Mouse (Mus musculus) stomach, embryonic 16.5 days (tissue): ENCODE results near the gene Psmf1. TPM values are rescaled to one million over a fixed set of nuclear protein-coding genes. Genes with fewer than 3 reads are reported as not detected.

Experiments
- ATAC-seq: fragments of 200-750 bp; cut with Nextera tagmentation; 2 replicates; pipeline ENCODE4 v1.8.0; 2017; ENCODE audit warnings: moderate number of reproducible peaks, moderate TSS enrichment; ENCODE audit not compliant: insufficient read depth, low FRiP score
- H3K27ac ChIP-seq: fragments of 300-500 bp; sonication (generic); 2 replicates; pipeline ENCODE4 v1.5.1; 2014; ENCODE audit warnings: low read length
- H3K27me3 ChIP-seq: fragments of 300-500 bp; sonication (generic); 2 replicates; pipeline ENCODE4 v1.6.1; 2014; ENCODE audit warnings: low read length, control low read depth, mixed read lengths; ENCODE audit not compliant: control insufficient read depth, insufficient read depth
- H3K36me3 ChIP-seq: fragments of 300-500 bp; sonication (generic); 2 replicates; pipeline ENCODE4 v1.6.1; 2014; ENCODE audit warnings: low read length; ENCODE audit not compliant: control insufficient read depth, insufficient read depth
- H3K4me1 ChIP-seq: fragments of 300-500 bp; sonication (generic); 2 replicates; pipeline ENCODE4 v1.6.1; 2014; ENCODE audit warnings: low read length, control low read depth, mixed read lengths; ENCODE audit not compliant: control insufficient read depth, insufficient read depth
- H3K4me2 ChIP-seq: fragments of 300-500 bp; sonication (generic); 2 replicates; pipeline ENCODE4 v1.6.1; 2014; ENCODE audit warnings: low read depth, low read length, mixed read lengths
- H3K4me3 ChIP-seq: fragments of 300-500 bp; sonication (generic); replicated peaks from 2 replicates; pipeline ENCODE4 v1.5.1; 2014; ENCODE audit warnings: mild to moderate bottlenecking, low read length
- H3K9ac ChIP-seq: fragments of 300-500 bp; sonication (generic); 2 replicates; pipeline ENCODE4 v1.6.1; 2014; ENCODE audit warnings: low read length
- H3K9me3 ChIP-seq: fragments of 300-500 bp; sonication (generic); replicated peaks from 2 replicates; pipeline ENCODE4 v1.6.1; 2016; ENCODE audit warnings: low read length, control low read depth; ENCODE audit not compliant: control insufficient read depth
- WGBS: fragments of 180-500 bp; shearing (Covaris S2); extraction: QIAGEN DNeasy Blood & Tissue Kit; methylation state at CpG from one replicate; pipeline ENCODE4 v1.1.7; 2014; 5-methylcytosine and 5-hydroxymethylcytosine counted together
- polyA plus RNA-seq: library from polyadenylated mRNA; unstranded; fragments of >200 nt; fragmentation: Nextera tagmentation; extraction: Ambion mirVana; gene quantifications from 2 replicates; pipeline ENCODE4 v1.2.1, GENCODE M21; 2015

The Psmf1 gene
- polyA plus RNA-seq = 41.4 and 42.0 TPM in 2 replicates

GRCm38 (mm10) chr2:151743845-151744244 is at the start of gene Psmf1:
Psmf1 (minus strand) TSS chr2:151744186.
- H3K27ac ChIP-seq = no peak within 1 kb of the TSS
- no peak within 1 kb of the TSS for H3K9ac ChIP-seq
- H3K4me3 ChIP-seq = no peak within 1 kb of the TSS
- no peak for ATAC-seq
- peaks cover 14% of the 10 kb centered on the region for H3K4me1 ChIP-seq
- H3K36me3 ChIP-seq = no peaks in the 10 kb centered on the region
- no peaks in the 10 kb centered on the region for H3K9me3 ChIP-seq
- no peaks in the 10 kb centered on the region for H3K27me3 ChIP-seq
- no peak within 1 kb of the TSS for H3K4me2 ChIP-seq

DNA sequence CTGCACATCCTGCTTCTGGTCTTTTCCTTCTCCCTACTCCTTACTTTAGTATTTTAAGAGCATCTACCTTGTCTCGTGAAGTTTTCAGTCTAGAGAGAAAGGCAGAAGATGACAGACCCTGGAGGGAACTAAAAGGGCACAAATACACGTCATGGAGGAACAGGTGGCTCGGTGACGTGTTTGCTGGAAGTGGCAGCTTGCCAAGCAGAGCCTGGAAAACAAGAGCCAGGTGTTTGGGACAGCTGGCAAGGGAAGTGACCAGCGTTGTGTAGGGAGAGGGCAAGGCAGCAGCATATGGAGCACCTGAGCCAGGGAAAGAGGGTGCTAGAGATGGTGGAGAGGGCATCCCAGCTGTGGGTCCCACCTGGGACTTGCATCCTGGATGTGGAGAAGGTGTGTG is 47.2 kb upstream of the Psmf1 start:
- Histone ChIP-seq H3K36me3 (no peaks in the 10 kb centered on the region), H3K9me3 (no peaks in the 10 kb centered on the region), H3K4me2 (no peak overlapping the region), H3K4me3 (no peak overlapping the region), H3K27me3 (no peaks in the 10 kb centered on the region), H3K4me1 (no peaks in the 10 kb centered on the region), H3K27ac (no peak overlapping the region), H3K9ac (no peak overlapping the region)
- ATAC-seq = no peak
- 36% methylated on average over 5 of the region's 5 CpGs for WGBS

DNA sequence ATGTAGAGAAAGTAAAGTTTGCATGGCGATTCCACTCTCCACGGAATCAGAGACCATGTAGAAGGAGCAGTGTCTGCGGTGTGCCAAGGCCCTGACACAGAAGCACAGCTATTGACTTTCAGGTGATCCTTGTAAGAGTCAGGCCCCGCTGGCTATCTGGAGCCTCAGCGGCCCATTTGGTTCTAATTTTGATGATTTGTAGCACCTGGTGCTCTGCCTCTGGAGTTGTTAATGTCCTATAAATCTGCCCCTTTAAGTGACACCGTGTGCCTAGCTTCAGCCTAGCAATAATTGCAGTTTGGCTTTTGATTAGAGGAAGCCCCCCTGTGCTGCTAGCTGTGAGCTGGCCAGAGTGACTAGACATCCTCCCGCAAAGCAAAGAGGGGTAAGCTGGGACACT is 46.2 kb upstream of the Psmf1 start:
- Histone ChIP-seq H3K27ac (no peak overlapping the region), H3K36me3 (no peaks in the 10 kb centered on the region), H3K4me2 (no peak overlapping the region), H3K9me3 (no peaks in the 10 kb centered on the region), H3K9ac (no peak overlapping the region), H3K27me3 (no peaks in the 10 kb centered on the region), H3K4me1 (no peaks in the 10 kb centered on the region), H3K4me3 (no peak overlapping the region)
- WGBS = 52% methylated on average over 7 of the region's 7 CpGs
- ATAC-seq = no peak

- H3K27ac ChIP-seq = no peak overlapping the region
Observed at GRCm38 (mm10) chr2:151788221-151788977, 44.4 kb upstream of the Psmf1 start.

GRCm38 (mm10) chr2:151783493-151783892 is 39.5 kb upstream of the Psmf1 start:
- 91% methylated on average over 2 of the region's 2 CpGs for WGBS
- Histone ChIP-seq H3K4me1 (no peaks in the 10 kb centered on the region), H3K4me2 (no peak overlapping the region), H3K9me3 (no peaks in the 10 kb centered on the region), H3K27me3 (no peaks in the 10 kb centered on the region), H3K36me3 (no peaks in the 10 kb centered on the region), H3K9ac (no peak overlapping the region), H3K27ac (no peak overlapping the region), H3K4me3 (no peak overlapping the region)
- ATAC-seq = no peak

More at GRCm38 (mm10) chr2:151788221-151788977, 44.4 kb upstream of the Psmf1 start:
- Histone ChIP-seq H3K36me3 (no peaks in the 10 kb centered on the region), H3K4me3 (no peak overlapping the region), H3K27me3 (no peaks in the 10 kb centered on the region), H3K4me1 (no peaks in the 10 kb centered on the region), H3K9me3 (no peaks in the 10 kb centered on the region), H3K9ac (no peak overlapping the region), H3K4me2 (no peak overlapping the region)
- no peak for ATAC-seq
- WGBS = 61% methylated on average over 7 of the region's 7 CpGs

DNA sequence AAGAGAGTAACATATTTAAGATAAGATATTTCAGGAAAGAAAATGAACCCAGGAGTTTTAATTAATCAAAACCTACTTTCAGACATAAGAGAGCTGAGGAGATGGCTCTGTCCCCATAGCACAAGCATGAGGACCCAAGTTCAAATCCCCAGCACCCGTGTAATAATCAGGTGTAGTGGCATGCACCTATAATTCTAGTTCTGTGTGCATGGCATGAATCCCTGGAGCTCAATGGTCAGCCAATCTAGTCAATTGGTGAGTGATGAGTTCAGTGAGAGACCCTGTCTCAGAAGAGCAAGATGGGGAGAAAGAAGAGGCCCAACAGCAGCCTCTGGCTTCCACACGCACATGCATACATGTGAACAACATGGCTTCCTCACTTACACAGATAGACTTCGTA is 33.4 kb upstream of the Psmf1 start:
- H3K9ac ChIP-seq = no peak overlapping the region
- WGBS = 88% methylated on average over 3 of the region's 3 CpGs

DNA sequence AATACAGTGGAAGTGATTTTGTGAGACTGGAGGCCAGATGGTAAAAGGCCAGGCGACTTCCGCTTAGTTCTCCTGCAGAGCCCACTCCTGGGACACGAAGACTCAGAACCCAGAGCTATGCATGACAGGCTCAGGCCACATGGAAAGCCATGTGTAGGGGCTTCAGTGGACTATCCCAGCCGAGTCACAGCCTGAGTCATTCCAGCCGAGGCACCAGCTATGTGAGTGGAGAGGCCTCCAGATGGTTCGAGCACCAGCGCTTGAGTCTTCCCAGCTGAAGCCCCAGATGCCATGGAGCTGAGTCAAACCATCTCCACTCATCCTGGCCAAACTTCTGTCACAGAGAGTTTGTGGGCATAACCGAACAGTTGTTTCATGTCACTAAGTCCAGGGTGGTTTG is 29.5 kb upstream of the Psmf1 start:
- Histone ChIP-seq H3K4me3 (no peak overlapping the region), H3K4me2 (no peak overlapping the region), H3K27me3 (no peaks in the 10 kb centered on the region), H3K9ac (no peak overlapping the region), H3K27ac (no peak overlapping the region), H3K4me1 (no peaks in the 10 kb centered on the region), H3K9me3 (no peaks in the 10 kb centered on the region), H3K36me3 (no peaks in the 10 kb centered on the region)
- WGBS = 72% methylated on average over 8 of the region's 8 CpGs
- no peak for ATAC-seq

More for the DNA sequence above, 33.4 kb upstream of the Psmf1 start:
- ATAC-seq = no peak
- Histone ChIP-seq H3K4me3 (no peak overlapping the region), H3K36me3 (no peaks in the 10 kb centered on the region), H3K9me3 (no peaks in the 10 kb centered on the region), H3K4me2 (no peak overlapping the region), H3K4me1 (no peaks in the 10 kb centered on the region), H3K27me3 (no peaks in the 10 kb centered on the region), H3K27ac (no peak overlapping the region)

DNA sequence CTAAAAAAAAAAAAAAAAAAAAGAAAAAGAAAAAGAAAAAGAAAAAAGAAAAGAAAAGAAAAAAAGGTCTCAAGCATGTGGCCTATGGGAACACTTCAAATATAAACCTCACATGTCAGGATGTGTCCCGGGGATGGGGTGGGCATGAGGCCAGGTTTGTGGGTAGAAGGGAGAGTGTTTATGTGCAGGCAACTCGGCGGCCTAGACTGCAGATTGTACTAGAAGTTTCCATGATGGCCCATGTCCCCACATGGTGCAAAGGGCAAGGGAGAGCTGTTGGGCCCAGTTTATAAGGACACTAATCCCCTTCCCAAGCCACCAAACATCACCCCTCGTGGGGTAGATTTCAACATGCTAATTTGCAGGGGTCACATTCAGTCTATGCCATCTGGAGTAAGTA is 28.2 kb upstream of the Psmf1 start:
- Histone ChIP-seq H3K9me3 (no peaks in the 10 kb centered on the region), H3K4me2 (no peak overlapping the region), H3K4me1 (no peaks in the 10 kb centered on the region), H3K36me3 (no peaks in the 10 kb centered on the region), H3K4me3 (no peak overlapping the region), H3K27me3 (no peaks in the 10 kb centered on the region), H3K27ac (no peak overlapping the region), H3K9ac (no peak overlapping the region)
- ATAC-seq = no peak
- WGBS = 62% methylated on average over 4 of the region's 4 CpGs

- Histone ChIP-seq H3K9ac (no peak overlapping the region), H3K27ac (no peak overlapping the region), H3K4me1 (no peaks in the 10 kb centered on the region), H3K4me3 (no peak overlapping the region), H3K9me3 (no peaks in the 10 kb centered on the region), H3K27me3 (no peaks in the 10 kb centered on the region; the same call in 1 of the 2 replicates), H3K36me3 (no peaks in the 10 kb centered on the region), H3K4me2 (no peak overlapping the region)
- no peak for ATAC-seq
- 81% methylated on average over 2 of the region's 2 CpGs for WGBS
Observed at GRCm38 (mm10) chr2:151764557-151764956, 20.6 kb upstream of the Psmf1 start.
